Mouse (Mus musculus): Measurements from ENCODE around the gene Calml4. TPM values are rescaled to one million over a fixed set of nuclear protein-coding genes. Genes with fewer than 3 reads are reported as not detected.
"Not testable (repeated sequence)": the region's sequence is repeated elsewhere in the genome, so short reads cannot be mapped to it uniquely, and the experiment has no call there.

Calml4 gene
- polyA plus RNA-seq, 1 experiment: 1.9 TPM

GRCm38 (mm10) chr9:62854483-62854882 is 3.4 kb upstream of the Calml4 start:
- Histone ChIP-seq H3K27me3 (ENCODE audit: control insufficient read depth, insufficient read depth, low read length) (no peaks in the 10 kb centered on the region), H3K4me3 (ENCODE audit: control insufficient read depth, insufficient read depth, low read length) (no peak overlapping the region), H3K27ac (ENCODE audit: control insufficient read depth, insufficient read depth, low read length) (no peak overlapping the region), H3K36me3 (ENCODE audit: control insufficient read depth, insufficient read depth, low read length) (no peaks in the 10 kb centered on the region), H3K4me1 (replicated peaks; ENCODE audit: control insufficient read depth, insufficient read depth, low read length) (peaks cover 27% of the 10 kb centered on the region)
- no peak for DNase-seq
- TF ChIP-seq CTCF (IDR thresholded peaks at IDR 0.05; ENCODE audit: borderline replicate concordance, control insufficient read depth, extremely low read depth, insufficient read depth, low read length, poor library complexity) (no peak), POLR2A (IDR thresholded peaks at IDR 0.05; ENCODE audit: control insufficient read depth, extremely low read depth, insufficient read depth, low read length, poor library complexity) (no peak)
- WGBS: 68% methylated on average over 4 of the region's 4 CpGs

GRCm38 (mm10) chr9:62857216-62857615 is 664 bp upstream of the Calml4 start:
- DNase-seq: no peak
- H3K4me3 ChIP-seq (ENCODE audit: control insufficient read depth, insufficient read depth, low read length): no peak overlapping the region

GRCm38 (mm10) chr9:62858266-62859019 is 563 bp downstream of the Calml4 start:
- TF ChIP-seq CTCF (IDR thresholded peaks at IDR 0.05; ENCODE audit: borderline replicate concordance, control insufficient read depth, extremely low read depth, insufficient read depth, low read length, poor library complexity): no peak
- no peak for TF ChIP-seq POLR2A (IDR thresholded peaks at IDR 0.05; ENCODE audit: control insufficient read depth, extremely low read depth, insufficient read depth, low read length, poor library complexity)
- Histone ChIP-seq H3K4me1 (replicated peaks; ENCODE audit: control insufficient read depth, insufficient read depth, low read length) (peaks cover 7% of the 10 kb centered on the region; the same call in 1 of the 2 replicates), H3K4me3 (ENCODE audit: control insufficient read depth, insufficient read depth, low read length) (no peak overlapping the region), H3K36me3 (ENCODE audit: control insufficient read depth, insufficient read depth, low read length) (no peaks in the 10 kb centered on the region), H3K27me3 (ENCODE audit: control insufficient read depth, insufficient read depth, low read length) (no peaks in the 10 kb centered on the region), H3K27ac (ENCODE audit: control insufficient read depth, insufficient read depth, low read length) (no peak overlapping the region)
- DNase-seq: no peak
- WGBS: 81% methylated on average over 8 of the region's 8 CpGs

More at GRCm38 (mm10) chr9:62857216-62857615, 664 bp upstream of the Calml4 start:
- Histone ChIP-seq H3K27me3 (ENCODE audit: control insufficient read depth, insufficient read depth, low read length) (no peaks in the 10 kb centered on the region), H3K4me1 (replicated peaks; ENCODE audit: control insufficient read depth, insufficient read depth, low read length) (peaks cover 7% of the 10 kb centered on the region; the same call in 1 of the 2 replicates), H3K36me3 (ENCODE audit: control insufficient read depth, insufficient read depth, low read length) (no peaks in the 10 kb centered on the region), H3K27ac (ENCODE audit: control insufficient read depth, insufficient read depth, low read length) (no peak overlapping the region)
- TF ChIP-seq CTCF (IDR thresholded peaks at IDR 0.05; ENCODE audit: borderline replicate concordance, control insufficient read depth, extremely low read depth, insufficient read depth, low read length, poor library complexity): no peak
- TF ChIP-seq POLR2A (IDR thresholded peaks at IDR 0.05; ENCODE audit: control insufficient read depth, extremely low read depth, insufficient read depth, low read length, poor library complexity): no peak
- WGBS: 42% methylated on average over 9 of the region's 9 CpGs

- 83% methylated on average over 7 of the region's 7 CpGs for WGBS
Measured at GRCm38 (mm10) chr9:62860102-62860501, 2.2 kb downstream of the Calml4 start.

GRCm38 (mm10) chr9:62860866-62861265 is 3.0 kb downstream of the Calml4 start:
- WGBS: 93% methylated on average over 4 of the region's 4 CpGs
- H3K27ac ChIP-seq (ENCODE audit: control insufficient read depth, insufficient read depth, low read length): no peak overlapping the region
- TF ChIP-seq CTCF (IDR thresholded peaks at IDR 0.05; ENCODE audit: borderline replicate concordance, control insufficient read depth, extremely low read depth, insufficient read depth, low read length, poor library complexity) (no peak), POLR2A (IDR thresholded peaks at IDR 0.05; ENCODE audit: control insufficient read depth, extremely low read depth, insufficient read depth, low read length, poor library complexity) (no peak)
- no peaks in the 10 kb centered on the region for H3K36me3 ChIP-seq (ENCODE audit: control insufficient read depth, insufficient read depth, low read length)
- DNase-seq: no peak
- H3K4me1 ChIP-seq (replicated peaks; ENCODE audit: control insufficient read depth, insufficient read depth, low read length): 0 out of 2 replicates have a peak, but pooled peaks cover 4% of the 10 kb centered on the region
- H3K27me3 ChIP-seq (ENCODE audit: control insufficient read depth, insufficient read depth, low read length): no peaks in the 10 kb centered on the region
- H3K4me3 ChIP-seq (ENCODE audit: control insufficient read depth, insufficient read depth, low read length): no peak overlapping the region

More at GRCm38 (mm10) chr9:62860102-62860501, 2.2 kb downstream of the Calml4 start:
- H3K27me3 ChIP-seq (ENCODE audit: control insufficient read depth, insufficient read depth, low read length); H3K36me3 ChIP-seq (ENCODE audit: control insufficient read depth, insufficient read depth, low read length); DNase-seq; H3K27ac ChIP-seq (ENCODE audit: control insufficient read depth, insufficient read depth, low read length); H3K4me3 ChIP-seq (ENCODE audit: control insufficient read depth, insufficient read depth, low read length); H3K4me1 ChIP-seq (replicated peaks; ENCODE audit: control insufficient read depth, insufficient read depth, low read length): not testable (repeated sequence)

- H3K27ac ChIP-seq (ENCODE audit: control insufficient read depth, insufficient read depth, low read length); H3K4me1 ChIP-seq (replicated peaks; ENCODE audit: control insufficient read depth, insufficient read depth, low read length); H3K4me3 ChIP-seq (ENCODE audit: control insufficient read depth, insufficient read depth, low read length); H3K27me3 ChIP-seq (ENCODE audit: control insufficient read depth, insufficient read depth, low read length); H3K36me3 ChIP-seq (ENCODE audit: control insufficient read depth, insufficient read depth, low read length); DNase-seq: not testable (repeated sequence)
- WGBS: 91% methylated on average over 4 of the region's 4 CpGs
Measured at GRCm38 (mm10) chr9:62869236-62869635, 11.4 kb downstream of the Calml4 start.

- Histone ChIP-seq H3K36me3 (ENCODE audit: control insufficient read depth, insufficient read depth, low read length) (no peaks in the 10 kb centered on the region), H3K4me1 (replicated peaks; ENCODE audit: control insufficient read depth, insufficient read depth, low read length) (no peaks in the 10 kb centered on the region), H3K4me3 (ENCODE audit: control insufficient read depth, insufficient read depth, low read length) (no peak overlapping the region), H3K27ac (ENCODE audit: control insufficient read depth, insufficient read depth, low read length) (no peak overlapping the region), H3K27me3 (ENCODE audit: control insufficient read depth, insufficient read depth, low read length) (no peaks in the 10 kb centered on the region)
- TF ChIP-seq POLR2A (IDR thresholded peaks at IDR 0.05; ENCODE audit: control insufficient read depth, extremely low read depth, insufficient read depth, low read length, poor library complexity) (no peak), CTCF (IDR thresholded peaks at IDR 0.05; ENCODE audit: borderline replicate concordance, control insufficient read depth, extremely low read depth, insufficient read depth, low read length, poor library complexity) (no peak)
- DNase-seq: no peak
Measured at GRCm38 (mm10) chr9:62870728-62871127, 12.8 kb downstream of the Calml4 start.

All from thymus, adult 2 months (tissue).